Mouse (Mus musculus): Measurements from ENCODE around the gene Nptn.

The Nptn gene

DNA sequence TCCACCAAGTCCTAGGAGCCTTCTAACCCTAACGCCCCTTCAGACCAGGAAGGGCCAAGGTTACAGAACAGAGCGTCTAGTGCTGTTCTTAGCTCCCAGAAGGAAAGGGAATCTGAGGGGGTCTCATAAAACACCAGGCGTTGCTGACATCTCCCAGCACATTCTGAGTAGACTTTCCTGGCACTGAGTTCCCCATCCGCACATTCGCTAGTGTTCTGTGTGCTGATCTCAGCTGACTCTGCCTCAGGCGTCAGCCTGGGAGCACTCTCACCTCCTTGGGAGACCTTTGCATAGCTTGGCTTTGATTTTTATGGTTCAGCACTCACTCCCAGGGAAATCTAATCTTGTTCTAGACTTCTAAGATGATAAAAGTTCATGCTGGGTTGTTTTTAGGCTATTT, 93.3 kb downstream of the Nptn start:
- no peak for ATAC-seq (ENCODE audit: insufficient number of reproducible peaks, low FRiP score, low TSS enrichment)

DNA sequence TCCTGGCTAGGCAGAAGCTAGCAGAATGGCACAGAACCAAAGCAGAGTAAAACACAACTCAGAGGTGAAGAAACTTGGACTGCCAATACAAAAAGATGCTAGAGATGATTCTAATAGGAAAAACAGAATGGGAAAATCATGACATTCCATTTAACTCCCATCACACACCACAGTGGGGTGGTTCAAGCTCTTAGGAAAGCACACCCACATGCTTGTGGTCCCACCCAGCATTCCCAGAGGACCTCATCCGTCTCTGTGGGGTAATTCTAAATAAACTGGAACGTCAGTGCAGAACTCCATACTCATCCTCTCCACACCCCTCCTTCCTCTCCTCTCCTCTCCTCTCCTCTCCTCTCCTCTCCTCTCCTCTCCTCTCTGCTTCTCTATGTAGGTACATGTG, 99.4 kb downstream of the Nptn start:
- no peak for ATAC-seq (ENCODE audit: insufficient number of reproducible peaks, low FRiP score, low TSS enrichment)

DNA sequence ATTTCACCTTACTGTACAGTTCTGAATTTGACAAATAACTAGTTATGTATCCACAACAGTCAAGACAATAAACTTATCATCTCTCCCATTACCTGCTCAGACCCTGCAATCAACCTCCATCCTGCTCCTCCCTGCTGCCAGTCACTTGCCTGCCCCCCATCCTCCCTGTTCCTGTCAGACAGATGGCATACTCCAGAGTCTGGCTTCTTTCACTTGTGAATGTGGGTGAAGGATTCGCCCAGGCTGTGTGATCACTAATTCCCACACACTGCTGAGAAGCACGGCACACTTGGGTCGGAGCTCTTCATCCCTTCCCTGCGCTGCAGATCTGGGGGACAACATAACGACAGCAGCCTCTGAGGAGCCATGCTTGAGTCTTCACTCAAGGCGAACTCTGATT, 100.1 kb downstream of the Nptn start:
- no peak for ATAC-seq (ENCODE audit: insufficient number of reproducible peaks, low FRiP score, low TSS enrichment)

GRCm38 (mm10) chr9:58683372-58683771, 101.3 kb downstream of the Nptn start:
- ATAC-seq (ENCODE audit: insufficient number of reproducible peaks, low FRiP score, low TSS enrichment): no peak

DNA sequence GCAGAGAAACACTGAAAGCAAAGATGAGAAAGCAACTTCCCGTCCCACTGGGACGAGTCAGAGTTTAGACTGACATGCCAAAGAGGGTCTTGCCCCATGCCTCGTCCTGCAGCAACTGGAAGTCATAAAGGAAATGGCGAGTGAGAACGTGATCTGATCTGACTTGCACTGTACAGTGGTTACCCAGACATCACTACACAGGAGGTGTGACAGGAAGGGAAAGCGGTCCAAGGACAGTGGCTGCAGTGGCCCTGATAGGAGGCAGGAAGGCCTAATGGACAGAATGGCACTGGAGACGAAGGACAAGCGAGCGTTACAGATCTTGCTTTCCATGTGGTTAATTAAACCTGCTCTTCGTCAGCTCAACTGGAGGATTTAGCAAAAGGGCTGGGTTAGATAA, 103.2 kb downstream of the Nptn start:
- no peak for ATAC-seq (ENCODE audit: insufficient number of reproducible peaks, low FRiP score, low TSS enrichment)

DNA sequence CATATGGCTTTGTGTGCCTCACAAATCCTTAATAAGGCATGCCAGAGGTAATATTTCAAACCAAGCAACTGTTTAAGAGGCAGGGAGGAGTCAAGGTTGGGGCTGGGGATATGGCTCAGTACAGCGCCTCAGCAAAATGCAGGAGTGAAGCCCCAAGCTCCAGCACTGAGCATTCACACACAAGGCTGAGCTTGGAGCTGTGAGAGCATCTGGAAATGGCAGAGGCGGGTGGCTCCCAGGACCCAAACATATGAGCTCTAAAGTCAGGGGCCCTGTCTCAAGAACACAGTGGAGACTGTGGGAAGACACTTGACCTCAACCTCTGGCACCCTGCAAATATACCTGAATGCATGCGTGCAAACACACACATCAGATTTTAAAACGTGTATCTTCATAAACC, 106.0 kb downstream of the Nptn start:
- no peak for ATAC-seq (ENCODE audit: insufficient number of reproducible peaks, low FRiP score, low TSS enrichment)

GRCm38 (mm10) chr9:58690701-58691100, 108.7 kb downstream of the Nptn start:
- no peak for ATAC-seq (ENCODE audit: insufficient number of reproducible peaks, low FRiP score, low TSS enrichment)

- no peak for ATAC-seq (ENCODE audit: insufficient number of reproducible peaks, low FRiP score, low TSS enrichment)
Measured at GRCm38 (mm10) chr9:58691471-58691870, 109.4 kb downstream of the Nptn start.

DNA sequence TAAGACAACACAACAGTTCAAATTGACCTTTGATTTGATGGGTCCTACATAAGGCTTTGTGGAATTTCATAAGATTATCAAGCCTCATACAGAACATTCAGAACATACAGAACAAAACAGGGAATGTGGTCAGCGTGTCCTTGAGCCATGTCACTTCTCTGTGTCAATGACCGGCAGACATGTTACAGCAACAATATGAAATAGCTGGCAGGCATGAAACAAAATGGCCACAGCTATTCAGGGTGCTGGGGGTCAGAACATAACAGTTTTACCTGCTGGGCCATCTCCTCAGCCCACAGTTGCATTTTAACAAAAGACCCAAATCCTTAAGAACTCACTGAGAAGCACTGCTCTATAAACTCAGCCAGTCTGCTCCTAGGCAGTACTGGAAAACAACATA, 116.4 kb downstream of the Nptn start:
- ATAC-seq (ENCODE audit: insufficient number of reproducible peaks, low FRiP score, low TSS enrichment): no peak

DNA sequence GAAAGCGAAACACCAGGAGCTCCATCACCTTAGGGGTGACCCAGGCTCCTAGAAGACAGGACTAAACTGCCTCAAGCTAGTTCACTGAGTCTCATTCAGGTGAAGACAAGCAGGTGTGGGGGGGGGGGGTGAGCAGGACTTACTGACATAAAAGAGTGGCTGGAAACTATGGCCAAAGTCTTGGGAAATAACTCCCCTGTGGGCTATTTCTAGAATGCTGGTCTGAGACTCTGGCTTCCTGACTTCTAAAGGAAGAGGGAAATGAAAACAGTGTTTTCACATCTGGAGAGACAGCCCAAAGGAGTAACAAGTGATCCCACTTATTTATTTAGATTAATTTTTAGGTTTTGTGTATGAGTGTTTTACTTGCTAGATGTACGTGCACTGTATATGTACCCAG, 119.7 kb downstream of the Nptn start:
- ATAC-seq (ENCODE audit: insufficient number of reproducible peaks, low FRiP score, low TSS enrichment): no peak

GRCm38 (mm10) chr9:58703766-58704165, 121.7 kb downstream of the Nptn start:
- no peak for ATAC-seq (ENCODE audit: insufficient number of reproducible peaks, low FRiP score, low TSS enrichment)

GRCm38 (mm10) chr9:58706024-58706423, 124.0 kb downstream of the Nptn start:
- no peak for ATAC-seq (ENCODE audit: insufficient number of reproducible peaks, low FRiP score, low TSS enrichment)

Measured in cerebellum, adult (tissue).